Comparison of ENCODE assay signal across 12 mouse cellular contexts in genomic region chr2:27762509-27762908, GRCm38 (mm10).
DNase-seq lines count a peak whose midpoint lies in the region; ATAC-seq and TF ChIP-seq lines count a peak whose summit lies in the region.
"Had no signal": no experiment of that assay in that cellular context is flagged by ENCODE, and none has a peak within 500 bp of the region (broad histone marks: within the 10 kb centered on the region; RNA-seq: fewer than 3 reads in every experiment).

No protein-coding gene starts in this region.

- no peak overlapping the region for H3K9ac ChIP-seq in embryonic facial prominence, embryonic 14.5 days (ENCODE audit: low read depth, low read length)
- no peak overlapping the region for H3K9ac ChIP-seq in limb, embryonic 13.5 days
- H3K9ac ChIP-seq: embryonic facial prominence, embryonic 12.5 days had no signal

- H3K9me3 ChIP-seq in embryonic facial prominence, embryonic 14.5 days (ENCODE audit: control insufficient read depth, low read length), result no peaks in the 10 kb centered on the region
- H3K9me3 ChIP-seq in limb, embryonic 13.5 days, result no peaks in the 10 kb centered on the region
- H3K9me3 ChIP-seq: embryonic facial prominence, embryonic 12.5 days had no signal

- no peak for DNase-seq in gastrocnemius, adult 2 months
- DNase-seq in gastrocnemius, postnatal 14 days, result no peak
- DNase-seq in lung, postnatal 10 days, result peak; percentile 65
- DNase-seq in lung, postnatal 36 days, result no peak
- no peak for DNase-seq in embryonic facial prominence, embryonic 14.5 days (ENCODE audit: low spot score)
- no peak for DNase-seq in ovary, postnatal 10 days (ENCODE audit: low spot score)
- DNase-seq in heart, adult 8-10 months (ENCODE audit: low spot score), result no peak
- DNase-seq: cerebellum, adult 9-11 months had no signal

- H3K4me3 ChIP-seq in gastrocnemius, adult 2 months, result no peak overlapping the region
- no peak overlapping the region for H3K4me3 ChIP-seq in embryonic facial prominence, embryonic 14.5 days (ENCODE audit: low read depth, low read length)
- no peak overlapping the region for H3K4me3 ChIP-seq in limb, embryonic 13.5 days
- H3K4me3 ChIP-seq: embryonic facial prominence, embryonic 12.5 days; layer of hippocampus, adult 2 months had no signal

- H3K27me3 ChIP-seq in embryonic facial prominence, embryonic 14.5 days (replicated peaks; ENCODE audit: control insufficient read depth, insufficient read depth, low read length), result no peaks in the 10 kb centered on the region
- no peaks in the 10 kb centered on the region for H3K27me3 ChIP-seq in limb, embryonic 13.5 days
- H3K27me3 ChIP-seq: embryonic facial prominence, embryonic 12.5 days had no signal

- H3K4me1 ChIP-seq in embryonic facial prominence, embryonic 14.5 days (ENCODE audit: control insufficient read depth, insufficient read depth, low read length), result peaks cover 44% of the 10 kb centered on the region
- H3K4me1 ChIP-seq in limb, embryonic 13.5 days, result peaks cover 60% of the 10 kb centered on the region

- WGBS in embryonic facial prominence, embryonic 14.5 days, result 35% methylated on average over 12 of the region's 12 CpGs
- 49% methylated on average over 12 of the region's 12 CpGs for WGBS in limb, embryonic 13.5 days

- H3K4me2 ChIP-seq in embryonic facial prominence, embryonic 14.5 days (ENCODE audit: low read depth, low read length), result no peak overlapping the region
- no peak overlapping the region for H3K4me2 ChIP-seq in limb, embryonic 13.5 days (replicated peaks)
- H3K4me2 ChIP-seq: embryonic facial prominence, embryonic 12.5 days had no signal

- intact Hi-C loops in gastrocnemius, adult 2 months (cut with DNase I), result loop anchor here (10.0 kb wide), 1 partner anchor 478 kb away; no protein-coding TSS in a partner anchor
- intact Hi-C loops in gastrocnemius, postnatal 14 days (cut with DNase I; ENCODE audit: low total_unique reads), result no loop called here

- no peak for TF ChIP-seq CTCF in gastrocnemius, adult 2 months (IDR thresholded peaks at IDR 0.05)

- H3K36me3 ChIP-seq in embryonic facial prominence, embryonic 14.5 days (ENCODE audit: control insufficient read depth, insufficient read depth, low read length), result peaks cover 31% of the 10 kb centered on the region
- H3K36me3 ChIP-seq in limb, embryonic 13.5 days, result peaks cover 38% of the 10 kb centered on the region

- H3K27ac ChIP-seq in gastrocnemius, adult 2 months, result peak overlapping the region; percentile 56
- H3K27ac ChIP-seq in embryonic facial prominence, embryonic 14.5 days (replicated peaks; ENCODE audit: low read depth, low read length), result peak overlapping the region; percentile 4; the same call in 1 of the 2 replicates
- peak overlapping the region; percentile 63; the same call in 1 of the 2 replicates for H3K27ac ChIP-seq in limb, embryonic 13.5 days
- H3K27ac ChIP-seq: layer of hippocampus, adult 2 months had no signal

- no peak for ATAC-seq in embryonic facial prominence, embryonic 14.5 days (ENCODE audit: low read depth)
- no peak for ATAC-seq in limb, embryonic 13.5 days (ENCODE audit: low FRiP score, low read depth)
- ATAC-seq: forebrain, embryonic 14.5 days had no signal

Comparison
In these comparisons a context has a peak if more than half of its experiments do, and no peak if none do; other contexts are left out.
1. H3K27ac ChIP-seq: peak in every context shown above with its lines; median percentile 63 in limb, embryonic 13.5 days; 56 in gastrocnemius, adult 2 months; 4 in embryonic facial prominence, embryonic 14.5 days.